Mouse (Mus musculus) layer of hippocampus, adult 9-11 months (tissue): ENCODE measurements at regions not wholly inside any gene's neighbourhood (a gene's known extent, or its start where the extent isn't known, plus 50 kb on each side); places are given as distances from the start of the nearest gene placed in this dataset.

Experiments used
- DNase-seq: peaks from one replicate; pipeline ENCODE4 v3.0.0; 2022

DNA sequence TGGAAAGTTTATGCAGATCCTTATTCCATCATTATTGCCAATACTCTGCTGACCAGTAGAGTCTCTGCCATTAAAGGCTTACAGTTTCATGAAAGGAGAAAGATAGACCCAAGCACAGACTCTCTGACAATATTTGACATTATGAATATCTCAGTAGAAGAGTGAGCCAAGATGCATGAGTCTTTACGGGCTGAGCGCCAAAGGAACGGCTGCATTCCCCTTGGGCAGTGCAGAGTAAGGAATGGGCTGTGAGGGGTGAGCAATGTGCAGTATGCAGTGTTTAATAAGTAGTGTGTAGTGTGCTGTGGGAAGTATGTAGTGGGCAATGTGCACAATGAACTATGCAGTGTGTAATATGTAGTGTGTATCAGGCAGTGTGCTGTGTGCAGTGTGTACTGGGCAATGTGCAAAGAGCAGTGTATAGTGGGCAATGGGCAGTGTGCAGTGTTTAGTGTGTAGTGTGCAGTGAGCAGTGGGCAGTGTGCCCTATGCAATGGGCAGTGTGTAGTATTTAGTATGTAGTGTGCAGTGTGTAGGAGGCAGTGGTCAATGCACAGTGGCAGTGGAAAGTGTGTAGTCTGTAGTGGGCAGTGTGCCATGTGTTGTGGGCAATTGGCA, 671.8 kb downstream of the 5730522E02Rik start:
- DNase-seq, result no peak

DNA sequence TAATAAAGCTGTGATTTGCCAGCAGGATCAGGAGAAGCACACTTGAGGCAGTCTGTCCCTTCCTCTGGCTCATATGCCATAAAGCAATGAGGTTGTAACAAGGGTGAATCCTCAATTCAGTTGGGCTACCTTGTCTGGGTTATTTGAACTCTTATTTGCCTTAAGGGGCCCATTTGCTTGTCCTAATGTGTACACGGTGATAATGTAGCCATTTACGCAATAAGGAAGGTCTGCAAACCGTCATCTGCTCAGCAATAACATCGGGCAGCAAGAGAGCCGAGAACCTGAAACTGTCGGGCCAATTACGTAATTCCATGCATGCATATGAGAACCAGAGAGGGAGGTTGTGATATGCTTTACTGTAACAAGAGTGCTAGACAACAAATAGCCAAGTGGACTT, 674.5 kb downstream of the 5730522E02Rik start:
- DNase-seq, result no peak

DNA sequence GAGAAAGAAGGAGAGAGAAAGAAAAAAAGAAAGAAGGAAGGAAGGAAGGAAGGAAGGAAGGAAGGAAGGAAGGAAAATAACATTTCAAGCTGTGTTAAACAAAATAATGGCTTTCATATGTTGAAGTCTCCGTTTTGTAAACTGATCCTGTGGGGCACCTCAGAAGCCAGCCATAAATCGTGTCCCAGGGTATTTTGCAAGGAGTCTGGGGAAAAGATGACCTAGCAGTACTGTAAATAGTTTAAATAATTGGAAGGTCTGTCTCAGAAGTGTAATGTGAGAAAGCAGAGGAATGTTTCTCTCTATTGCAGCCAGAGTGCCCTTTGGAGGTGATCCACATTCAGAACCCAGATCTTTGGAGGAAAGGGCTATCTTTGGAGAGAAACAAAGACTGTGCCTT, 677.5 kb downstream of the 5730522E02Rik start:
- DNase-seq, result no peak

DNA sequence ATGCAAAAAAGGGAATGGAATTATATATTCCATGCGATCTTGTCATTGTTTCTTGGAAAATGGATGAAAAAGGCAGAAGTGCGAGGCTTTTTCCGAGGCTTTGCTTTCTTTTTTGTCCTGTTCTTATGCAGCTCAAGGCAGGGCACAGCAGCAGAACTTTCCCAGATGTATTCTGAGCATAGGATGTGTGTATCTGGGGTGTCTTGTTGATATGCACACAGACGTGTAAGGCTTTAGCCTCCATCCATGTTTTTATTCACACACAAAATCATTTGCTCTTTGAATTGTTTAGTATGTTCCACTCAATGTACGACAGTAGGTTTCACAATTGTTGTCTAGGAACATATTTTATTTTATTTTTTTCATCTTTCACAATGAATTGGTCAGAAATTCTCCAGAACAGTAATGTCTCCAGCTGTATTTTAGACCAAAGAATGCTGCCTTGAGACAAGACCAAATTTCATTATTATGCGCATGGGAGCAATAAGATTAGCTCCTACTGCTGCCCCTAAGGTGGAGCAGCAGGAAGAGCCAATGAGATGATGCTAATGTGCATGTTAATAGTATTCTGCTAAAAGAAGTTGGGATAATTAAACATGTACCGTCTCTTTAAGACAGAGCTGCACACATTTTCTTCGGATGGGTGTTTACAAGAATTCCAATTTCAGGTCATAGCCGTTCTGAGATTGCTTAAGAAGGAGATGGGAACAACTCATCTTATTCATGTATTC, 678.7 kb downstream of the 5730522E02Rik start:
- DNase-seq, result no peak

DNA sequence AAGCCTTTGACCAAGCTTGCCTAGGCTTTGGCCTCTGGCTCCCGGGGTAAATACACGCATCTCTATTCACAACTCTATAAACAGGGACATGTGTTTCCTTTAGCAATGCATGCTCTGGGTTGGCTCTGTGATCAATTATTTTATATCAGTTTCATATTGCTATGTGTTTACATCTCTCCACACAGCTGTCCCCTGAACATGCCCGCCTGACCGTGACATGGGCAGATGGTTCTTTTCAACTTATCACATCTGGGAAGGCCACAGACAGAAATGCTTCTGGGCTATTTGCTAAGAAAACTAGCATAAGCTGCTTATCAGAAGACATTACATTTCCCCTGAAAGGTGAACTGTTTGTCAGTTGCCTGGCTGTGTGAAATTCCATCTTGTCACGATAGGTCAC, 682.5 kb downstream of the 5730522E02Rik start:
- DNase-seq, result no peak

DNA sequence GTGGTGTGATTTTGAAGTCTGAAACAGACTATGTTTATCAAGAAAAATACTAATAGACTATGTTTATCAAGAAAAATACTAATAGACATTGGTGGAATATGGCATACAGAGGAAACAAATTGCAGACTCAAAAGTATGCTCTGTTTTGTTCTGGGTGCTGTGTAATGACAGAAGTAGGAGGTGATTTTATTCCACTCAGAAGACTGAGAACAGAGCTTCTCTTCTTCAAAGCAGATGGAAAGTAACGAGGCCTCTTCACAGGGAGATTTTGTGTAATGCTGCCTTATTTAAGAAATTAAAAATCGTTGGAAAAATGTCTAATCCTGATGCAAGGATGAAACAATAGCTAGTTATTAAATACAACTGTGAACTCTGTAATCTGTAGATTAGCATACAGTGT, 691.7 kb downstream of the 5730522E02Rik start:
- DNase-seq, result no peak

DNA sequence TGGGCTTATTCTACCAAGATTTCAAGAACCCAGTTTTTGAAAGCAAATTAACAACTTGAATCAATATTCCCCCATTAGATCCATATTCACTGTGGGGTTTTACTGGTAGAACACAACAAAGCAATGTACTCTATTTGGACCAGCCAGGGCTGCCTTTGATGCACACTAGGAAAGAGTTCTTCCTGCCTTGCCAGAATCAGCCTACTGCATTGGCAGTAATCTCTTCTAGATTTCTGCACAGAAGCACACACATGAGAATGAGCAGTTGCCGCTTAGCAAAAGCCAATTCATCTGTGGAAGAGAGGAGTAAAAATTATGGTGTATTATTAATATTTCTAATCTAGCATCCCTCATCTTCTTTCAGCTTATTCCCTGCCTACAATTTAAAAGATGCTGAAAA, 692.4 kb downstream of the 5730522E02Rik start:
- peak; percentile 63 for DNase-seq

DNA sequence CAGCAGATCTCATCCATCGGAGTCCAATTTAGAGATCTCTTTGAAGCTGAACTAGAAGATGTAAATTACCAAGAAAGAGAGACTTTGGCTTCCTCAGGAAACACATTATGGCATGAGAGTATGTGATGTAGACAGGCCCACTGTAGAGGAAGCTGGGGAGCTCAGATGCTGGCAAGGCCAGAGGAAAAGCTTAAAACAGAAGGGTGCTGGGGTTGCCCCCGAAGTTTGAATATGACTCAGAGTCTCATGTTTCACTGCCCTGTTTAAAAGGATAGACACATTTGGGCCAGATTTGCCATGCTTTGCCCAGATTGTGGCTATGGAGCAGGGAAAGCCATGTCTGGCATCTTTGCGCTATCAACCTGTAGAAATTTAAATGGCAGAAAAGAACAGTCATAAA, 705.1 kb downstream of the 5730522E02Rik start:
- no peak for DNase-seq

DNA sequence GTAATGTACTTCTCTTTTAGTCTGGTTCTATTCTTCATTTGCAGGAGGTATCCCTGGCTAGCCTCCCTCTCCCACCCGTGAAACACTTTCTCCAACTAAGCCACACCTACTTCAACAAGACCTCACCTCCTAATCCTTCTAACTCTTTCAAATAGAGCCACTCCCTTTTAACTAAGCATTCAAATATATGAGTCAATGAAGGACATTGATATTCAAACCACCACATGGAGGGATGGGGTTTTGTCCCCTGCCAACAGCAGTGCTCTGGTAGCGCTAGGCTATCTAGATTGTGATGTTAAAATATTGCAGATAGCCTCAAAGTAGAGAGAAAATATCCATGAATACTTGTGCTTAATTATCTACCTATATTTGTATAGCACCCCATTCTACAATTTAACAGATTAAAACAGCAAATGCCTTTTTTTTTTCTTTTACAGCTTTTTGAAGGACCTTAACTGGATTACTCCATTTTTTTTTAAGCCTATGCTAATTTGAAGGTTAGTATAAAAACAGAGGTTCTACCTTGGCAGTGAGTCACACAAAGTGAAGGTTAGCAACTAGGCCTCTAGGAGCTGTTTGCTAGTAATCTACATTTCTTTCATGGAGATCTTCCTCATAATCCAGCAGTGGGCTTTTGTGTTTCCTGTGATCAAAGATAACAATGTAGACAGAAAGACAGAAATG, 736.7 kb downstream of the 5730522E02Rik start:
- no peak for DNase-seq

DNA sequence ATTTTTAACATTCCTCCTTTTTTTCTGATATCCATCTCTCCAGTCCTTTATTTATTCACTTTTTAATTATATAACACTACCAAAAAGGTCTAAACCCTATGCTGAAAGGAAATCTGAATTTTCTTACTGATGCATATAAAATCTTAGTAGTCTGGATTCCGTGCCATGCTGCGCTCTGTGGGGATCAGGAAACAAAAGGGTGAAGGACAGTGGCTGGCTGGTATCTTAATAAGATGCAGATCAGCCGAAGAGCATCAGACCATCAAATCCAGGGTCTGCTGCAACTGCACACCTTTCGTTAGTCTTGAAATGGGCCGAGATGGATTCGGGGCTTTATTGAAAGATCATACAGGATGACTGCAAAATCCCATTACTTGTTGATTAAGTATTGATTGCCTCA, 740.7 kb downstream of the 5730522E02Rik start:
- DNase-seq, result no peak

DNA sequence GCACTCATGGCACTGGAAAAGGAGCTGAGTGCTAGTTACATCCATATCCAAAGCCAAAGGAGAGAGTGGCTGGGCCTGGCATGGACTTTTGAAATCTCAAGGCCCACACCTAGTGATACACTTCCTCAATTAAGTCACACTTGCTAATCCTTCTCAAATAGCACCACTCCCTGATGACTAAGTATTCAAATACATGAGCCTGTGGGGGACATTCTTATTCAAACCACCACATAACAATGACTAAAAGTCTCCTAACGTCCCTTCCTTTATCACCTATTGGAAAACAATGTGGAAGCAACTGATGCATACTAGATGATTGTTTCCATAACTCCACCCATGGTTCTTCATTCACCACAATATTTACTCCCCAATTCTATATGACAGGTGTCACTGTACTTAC, 773.4 kb downstream of the 5730522E02Rik start:
- DNase-seq, result no peak

DNA sequence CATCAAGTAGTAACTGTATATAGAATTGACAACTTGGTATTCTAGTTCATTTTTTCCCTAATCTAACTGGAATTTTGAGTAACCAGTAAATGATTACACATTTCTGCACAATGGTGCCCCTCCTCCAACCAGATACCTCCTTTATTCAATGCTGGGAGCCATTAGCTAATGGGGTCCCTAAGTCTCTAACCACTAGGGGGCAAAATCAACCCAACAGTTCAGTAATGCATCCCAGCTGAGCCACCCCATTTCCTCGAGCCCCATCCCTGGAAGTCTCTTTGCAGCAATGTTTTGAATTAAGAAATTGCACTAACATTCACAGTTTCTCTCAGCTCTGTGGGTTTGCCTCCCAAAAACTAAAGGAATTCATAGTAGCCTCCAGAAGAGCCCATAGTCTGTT, 774.9 kb downstream of the 5730522E02Rik start:
- no peak for DNase-seq

DNA sequence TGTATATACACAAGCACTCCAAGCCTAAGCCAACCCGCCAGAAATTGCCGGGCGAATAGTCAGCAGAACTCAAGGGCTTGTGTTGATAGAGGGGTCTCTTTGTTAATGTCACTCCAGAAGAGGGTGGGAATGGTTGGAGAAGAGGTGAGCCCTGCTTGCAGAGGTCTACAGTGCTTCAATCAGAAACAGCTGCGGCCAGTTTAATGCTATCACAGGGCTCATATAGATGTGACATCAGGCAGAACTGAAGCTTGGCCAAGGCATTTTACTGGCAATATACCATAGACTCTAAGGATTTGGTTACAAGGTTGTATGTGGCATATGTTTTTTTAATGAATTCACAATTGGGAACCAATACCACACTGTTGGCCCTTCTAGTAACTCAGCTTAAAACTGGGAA, 787.4 kb downstream of the 5730522E02Rik start:
- no peak for DNase-seq

DNA sequence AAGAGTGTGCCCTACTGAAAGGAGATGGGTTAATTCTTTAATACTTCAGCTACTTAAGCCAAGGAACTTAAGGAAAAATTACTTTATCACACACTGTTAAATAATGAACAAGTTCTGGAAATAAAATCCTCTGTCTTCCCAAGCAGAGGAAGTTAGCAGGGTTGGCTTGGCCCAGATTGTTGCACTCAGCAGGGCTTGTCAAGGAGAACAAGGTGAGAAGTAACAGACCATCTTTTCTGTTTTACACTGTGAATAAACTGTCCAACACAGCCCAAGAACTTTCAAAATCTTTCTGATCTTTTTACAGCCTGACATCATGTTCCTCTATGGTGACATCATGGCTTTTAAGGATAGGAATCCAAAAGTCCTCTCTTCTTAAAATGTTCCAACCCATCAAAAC, 789.1 kb downstream of the 5730522E02Rik start:
- no peak for DNase-seq

DNA sequence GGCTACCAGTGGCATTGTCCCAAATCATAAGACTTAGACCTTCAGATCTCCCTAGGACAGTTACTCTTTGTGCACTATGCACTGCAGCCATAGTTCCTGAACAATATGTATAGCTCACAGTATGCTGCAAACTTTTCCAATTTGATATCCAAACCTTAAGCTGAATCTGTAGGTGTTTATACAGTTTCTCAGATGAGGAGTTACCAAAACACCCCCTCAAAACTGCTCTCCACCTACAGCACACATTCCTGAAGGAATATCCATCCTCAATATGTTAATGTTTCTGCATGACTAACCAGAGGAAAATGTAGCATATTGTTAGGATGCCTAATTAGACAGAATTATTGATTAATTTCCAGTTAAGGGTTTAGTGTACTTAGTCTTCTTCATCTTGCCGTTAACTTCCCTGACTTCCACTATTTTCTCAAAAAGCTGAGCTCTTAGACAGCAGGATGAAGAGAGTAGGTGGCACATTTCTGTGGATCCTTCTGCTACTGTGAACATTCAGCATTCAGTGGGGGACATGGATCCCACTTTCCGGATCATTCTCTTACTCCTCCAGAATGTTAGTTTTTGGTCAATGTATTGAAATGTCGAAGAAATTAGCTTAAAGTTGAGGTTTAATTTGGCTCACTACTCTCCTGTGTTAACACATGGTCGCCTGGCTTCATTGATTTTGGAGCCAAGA, 800.0 kb downstream of the 5730522E02Rik start:
- DNase-seq, result peak; percentile 10

DNA sequence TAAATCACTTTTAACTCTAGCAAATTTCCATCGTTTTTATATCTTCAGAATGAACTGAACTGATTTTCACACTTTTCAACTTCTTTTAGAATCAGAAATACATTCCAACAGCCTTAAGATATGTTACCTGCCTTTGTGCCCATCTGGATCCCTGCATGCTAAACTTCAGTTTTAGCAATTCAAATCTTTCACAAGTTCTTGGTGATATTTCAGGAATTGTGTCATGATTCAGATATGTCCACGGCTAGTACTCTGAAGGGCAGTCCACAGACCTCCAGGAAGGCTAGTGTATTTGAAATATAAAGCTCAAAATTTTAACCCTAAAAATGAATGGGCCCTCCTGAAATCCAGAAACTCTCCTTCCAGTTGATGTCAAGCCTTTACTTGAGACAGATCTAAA, 818.9 kb downstream of the 5730522E02Rik start:
- no peak for DNase-seq

DNA sequence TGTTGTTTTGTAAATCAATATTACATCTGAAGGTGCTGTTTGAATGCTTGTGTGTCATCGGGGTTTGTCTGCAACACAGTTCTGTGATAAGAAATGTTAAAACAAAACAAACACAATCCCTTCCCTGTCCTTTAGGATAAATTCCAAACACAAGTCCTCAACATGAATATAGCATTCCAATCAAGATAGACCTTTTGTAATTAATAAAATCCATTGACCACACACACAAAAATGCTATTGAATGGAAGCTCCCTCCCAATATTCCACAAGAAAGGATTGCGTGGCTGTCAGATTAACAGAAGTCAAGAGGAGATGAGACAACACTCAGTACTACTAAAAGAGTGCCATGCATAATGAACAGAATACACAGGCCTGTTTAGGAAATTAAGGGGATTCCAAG, 843.5 kb downstream of the 5730522E02Rik start:
- DNase-seq, result no peak

DNA sequence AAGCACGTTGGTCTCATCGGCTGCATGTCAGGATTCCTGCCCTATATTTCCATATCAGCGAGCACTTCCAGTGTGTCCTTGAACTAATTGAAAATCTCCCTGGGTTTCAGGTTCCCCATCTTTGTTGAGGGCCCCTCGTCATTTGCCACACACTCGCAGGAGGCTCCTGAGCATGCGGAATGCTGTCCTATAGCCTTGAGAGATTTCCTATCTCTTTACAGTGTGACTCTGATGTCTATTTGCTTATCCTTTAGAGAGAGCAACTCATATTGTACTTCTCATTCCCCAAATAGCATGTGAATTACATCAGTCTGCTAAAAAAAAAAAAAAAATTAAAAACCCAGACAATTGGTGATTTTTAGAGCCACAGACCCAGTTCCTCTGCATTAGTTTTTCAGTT, 845.1 kb downstream of the 5730522E02Rik start:
- DNase-seq, result no peak

DNA sequence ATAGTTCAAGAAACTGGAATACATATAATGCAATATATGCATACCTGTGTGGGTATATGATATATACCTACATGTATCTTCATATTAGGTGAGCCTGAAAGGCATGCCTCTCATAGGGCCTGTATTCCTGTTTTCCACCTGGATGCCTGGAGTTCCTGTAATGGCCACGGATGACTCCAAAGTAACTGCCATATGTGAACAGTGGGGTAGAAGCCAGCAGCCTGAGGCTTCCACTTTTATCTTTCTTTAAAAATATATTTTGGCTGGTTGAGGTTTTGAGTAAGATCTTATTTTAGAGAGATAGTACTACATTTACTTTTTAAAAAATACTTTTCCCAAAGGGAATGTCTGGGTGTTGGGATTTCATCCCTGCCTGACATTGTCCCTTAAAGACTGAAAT, 850.8 kb downstream of the 5730522E02Rik start:
- no peak for DNase-seq

DNA sequence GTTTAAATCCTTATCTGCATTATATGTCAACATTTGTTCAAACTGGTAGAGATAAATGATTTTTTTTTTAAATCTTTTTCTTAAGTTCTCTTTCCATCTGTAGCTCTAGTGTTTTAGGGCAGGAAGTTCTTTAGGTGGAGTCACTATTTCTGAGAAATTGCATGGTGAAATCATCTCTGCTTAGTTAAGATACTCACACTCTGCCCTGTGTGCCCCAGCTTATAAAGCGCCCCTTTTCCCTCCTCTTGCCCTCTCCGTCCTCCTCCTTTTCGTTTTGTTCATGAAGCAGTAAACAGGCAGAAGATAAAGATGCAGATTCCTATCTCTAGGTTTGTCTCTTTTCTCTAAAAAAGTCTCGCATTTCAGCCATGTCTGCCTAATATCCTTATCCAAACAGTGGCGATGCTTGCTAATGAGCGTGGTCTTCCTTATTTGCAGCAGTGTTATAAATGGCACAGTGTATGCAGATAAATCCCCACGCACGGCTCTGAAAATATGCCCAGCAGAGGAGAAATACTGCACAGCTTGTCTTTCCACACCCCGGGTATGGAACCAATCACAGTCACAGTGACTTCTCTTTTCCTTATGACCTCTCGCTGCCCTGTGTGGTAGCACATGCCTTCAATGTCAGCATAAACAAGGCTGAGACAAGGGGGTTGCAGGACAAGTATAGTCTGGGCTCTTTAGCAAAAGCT, 852.7 kb downstream of the 5730522E02Rik start:
- peak; percentile 43 for DNase-seq

DNA sequence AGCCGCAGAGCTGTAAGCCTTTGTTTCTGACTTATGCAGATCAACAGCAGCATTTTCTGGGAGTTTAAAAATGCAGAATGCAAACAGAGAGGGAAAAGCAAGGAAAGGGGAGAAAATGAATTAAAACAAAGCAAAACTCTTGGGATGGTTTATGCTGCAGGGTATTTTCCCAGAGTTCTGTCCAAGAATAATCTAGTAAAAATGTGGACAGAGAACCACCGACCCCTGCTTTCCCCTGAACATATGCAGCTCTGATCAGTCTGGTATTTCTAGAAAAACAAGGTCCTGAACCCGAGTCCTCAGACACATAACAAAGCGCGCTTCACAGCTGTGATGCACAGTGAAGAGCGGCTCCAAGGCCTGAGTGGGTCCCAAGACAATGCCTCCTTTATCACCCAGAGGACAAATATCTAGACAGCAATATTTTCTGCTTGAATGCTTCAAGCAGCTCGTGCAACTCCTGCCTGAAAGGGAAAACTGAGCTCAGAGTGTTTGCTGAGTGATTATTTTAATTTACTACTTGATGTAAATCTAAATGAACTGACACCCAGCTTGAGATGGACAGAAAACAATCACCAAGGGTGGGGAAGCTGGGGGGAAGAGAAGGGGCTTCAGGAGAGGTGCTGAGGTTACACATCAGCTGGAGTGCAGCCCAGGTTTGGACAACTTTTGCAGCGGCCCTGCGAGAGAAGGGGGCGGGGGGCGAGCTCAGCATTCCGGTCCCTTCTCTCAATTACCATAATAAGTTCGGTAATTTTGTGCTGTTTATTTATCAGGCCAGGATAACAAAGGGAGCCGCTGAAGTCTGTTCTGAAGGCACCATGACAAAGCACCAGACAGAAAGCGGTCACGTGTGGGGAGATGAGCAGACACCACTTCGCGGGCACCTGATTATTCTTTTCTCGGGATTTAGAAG, 853.6 kb downstream of the 5730522E02Rik start:
- peak; percentile 17 for DNase-seq

DNA sequence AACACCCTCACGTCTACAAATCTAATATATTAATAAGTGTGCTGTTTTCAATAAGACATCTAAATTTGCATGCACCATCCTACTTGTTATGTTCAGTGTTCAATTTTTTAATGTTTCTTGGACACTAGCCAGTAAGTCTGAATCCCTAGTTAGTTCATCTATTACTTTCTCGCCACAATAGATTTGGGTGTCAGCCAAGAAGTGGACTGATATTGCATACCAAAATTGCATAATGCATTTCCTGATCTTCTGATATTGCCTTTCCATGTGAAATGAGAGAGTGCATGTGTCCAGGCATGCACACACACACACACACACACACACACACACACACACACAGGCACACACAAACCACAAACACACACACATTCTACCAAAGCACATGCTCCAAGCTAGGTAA, 874.9 kb downstream of the 5730522E02Rik start:
- DNase-seq, result no peak
